Mouse (Mus musculus): ENCODE results near the gene Abhd16a.

The Abhd16a gene

GRCm38 (mm10) chr17:35088825-35089644 lies at the start of gene Abhd16a:
Gene Abhd16a (plus strand): TSS chr17:35089263.
- peak; percentile 85 to 89 for DNase-seq

DNA sequence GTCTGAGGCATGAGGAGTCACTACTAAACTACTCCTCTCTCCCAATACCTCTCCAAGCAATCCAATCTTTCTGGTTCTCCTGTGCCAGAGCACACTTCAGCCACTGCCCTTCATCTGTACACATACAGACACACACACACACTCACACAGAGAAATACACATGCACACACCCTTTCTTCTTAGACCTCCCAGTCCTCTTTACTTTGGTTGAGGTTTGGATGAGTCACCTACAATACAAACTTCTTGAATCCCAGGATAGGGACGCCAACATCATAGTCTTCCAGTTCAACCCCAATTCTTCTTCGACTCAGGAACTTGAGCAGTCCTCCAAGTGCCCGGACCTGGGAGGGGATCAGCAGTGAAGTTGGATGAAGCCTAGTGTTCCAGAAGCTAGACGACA lies 45.3 kb upstream of the Abhd16a start:
- DNase-seq = no peak

GRCm38 (mm10) chr17:35044904-35045806 lies 43.9 kb upstream of the Abhd16a start:
- no peak for DNase-seq

- DNase-seq = no peak
Measured at GRCm38 (mm10) chr17:35045807-35046680, 43.0 kb upstream of the Abhd16a start.

DNA sequence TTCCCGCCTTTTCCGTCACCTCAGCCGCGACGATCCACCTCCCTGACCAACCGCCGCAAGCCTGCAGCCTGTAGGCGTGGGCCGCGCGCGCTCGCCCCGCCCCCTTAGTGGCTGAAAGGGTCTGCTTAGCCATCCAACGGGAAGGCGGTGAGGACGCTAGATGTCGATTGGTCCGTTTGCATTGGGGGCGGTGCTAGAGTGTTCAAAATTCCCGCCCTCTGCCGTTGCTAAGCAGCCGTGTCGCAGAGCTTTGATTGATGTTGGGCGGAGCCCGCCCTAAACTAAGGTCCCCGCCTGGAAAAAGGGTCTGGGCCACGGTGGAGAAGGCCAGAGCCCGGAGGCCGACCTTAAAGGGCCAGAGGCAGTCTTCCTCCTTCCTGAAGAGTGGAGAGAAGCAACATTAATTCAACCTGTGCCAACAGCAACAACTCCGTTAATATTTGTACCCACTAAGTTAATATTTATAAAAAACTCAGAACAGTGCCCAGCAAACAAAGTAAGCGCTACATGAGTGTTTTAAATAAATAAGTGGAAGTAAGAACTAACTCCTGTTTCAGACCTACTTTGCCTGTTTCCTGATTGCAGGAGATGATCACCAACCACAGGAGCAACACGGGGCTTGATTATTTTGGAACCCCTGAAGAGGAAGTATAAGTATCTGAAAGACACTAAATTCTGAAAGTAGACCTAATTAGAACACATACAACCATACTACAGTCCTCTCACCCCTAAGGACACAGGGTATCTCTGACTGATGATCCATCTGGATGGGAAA lies 42.2 kb upstream of the Abhd16a start, which contains the start of gene Msh5:
TSS of gene Msh5 (minus strand) at position 65 of the 775 bp plus-strand sequence.
- peak; percentile 97 to 98 for DNase-seq

GRCm38 (mm10) chr17:35047688-35048087 lies 41.4 kb upstream of the Abhd16a start:
- DNase-seq = no peak

- DNase-seq = peak in 1 of 2 experiments; percentile 43
Measured at GRCm38 (mm10) chr17:35048149-35048931, 40.7 kb upstream of the Abhd16a start.

- DNase-seq = no peak
Measured at GRCm38 (mm10) chr17:35048932-35049440, 40.1 kb upstream of the Abhd16a start.

DNA sequence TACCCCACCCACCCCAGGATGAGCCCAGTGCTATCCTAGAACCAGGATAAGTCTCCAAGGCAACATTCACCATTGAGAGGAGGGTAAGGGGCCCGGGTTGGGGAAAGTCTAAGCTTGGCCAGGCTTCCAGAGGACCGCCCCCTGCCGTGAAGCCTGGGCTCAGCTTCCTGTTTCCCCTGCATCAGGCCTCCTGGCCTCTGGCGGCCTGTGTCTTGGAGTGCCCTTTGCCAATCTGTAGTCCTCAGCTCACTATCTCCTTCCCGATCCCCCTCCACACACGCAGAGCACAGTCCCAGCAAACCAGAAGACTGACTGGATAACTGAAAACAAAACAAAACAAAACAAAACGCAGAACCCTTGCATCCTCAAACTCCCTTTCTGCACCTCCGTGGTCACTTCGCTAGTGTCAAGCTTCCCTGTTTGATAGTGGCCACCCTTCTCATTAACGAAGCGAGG lies 39.5 kb upstream of the Abhd16a start, which contains the start of gene Clic1:
TSS of gene Clic1 (plus strand) at position 406 of the 456 bp plus-strand sequence.
- peak in 1 of 2 experiments; percentile 61 for DNase-seq

GRCm38 (mm10) chr17:35050126-35050750 lies 38.8 kb upstream of the Abhd16a start:
- DNase-seq = peak; percentile 75 to 80

- DNase-seq = peak; percentile 61 to 81
Measured at GRCm38 (mm10) chr17:35051156-35052086, 37.6 kb upstream of the Abhd16a start.

- DNase-seq = no peak
Measured at GRCm38 (mm10) chr17:35052271-35052798, 36.7 kb upstream of the Abhd16a start.

- no peak for DNase-seq
Measured at GRCm38 (mm10) chr17:35055691-35056495, 33.2 kb upstream of the Abhd16a start.

GRCm38 (mm10) chr17:35057090-35057489 lies 32.0 kb upstream of the Abhd16a start:
- no peak for DNase-seq

GRCm38 (mm10) chr17:35058316-35058715 lies 30.7 kb upstream of the Abhd16a start:
- DNase-seq = no peak

DNA sequence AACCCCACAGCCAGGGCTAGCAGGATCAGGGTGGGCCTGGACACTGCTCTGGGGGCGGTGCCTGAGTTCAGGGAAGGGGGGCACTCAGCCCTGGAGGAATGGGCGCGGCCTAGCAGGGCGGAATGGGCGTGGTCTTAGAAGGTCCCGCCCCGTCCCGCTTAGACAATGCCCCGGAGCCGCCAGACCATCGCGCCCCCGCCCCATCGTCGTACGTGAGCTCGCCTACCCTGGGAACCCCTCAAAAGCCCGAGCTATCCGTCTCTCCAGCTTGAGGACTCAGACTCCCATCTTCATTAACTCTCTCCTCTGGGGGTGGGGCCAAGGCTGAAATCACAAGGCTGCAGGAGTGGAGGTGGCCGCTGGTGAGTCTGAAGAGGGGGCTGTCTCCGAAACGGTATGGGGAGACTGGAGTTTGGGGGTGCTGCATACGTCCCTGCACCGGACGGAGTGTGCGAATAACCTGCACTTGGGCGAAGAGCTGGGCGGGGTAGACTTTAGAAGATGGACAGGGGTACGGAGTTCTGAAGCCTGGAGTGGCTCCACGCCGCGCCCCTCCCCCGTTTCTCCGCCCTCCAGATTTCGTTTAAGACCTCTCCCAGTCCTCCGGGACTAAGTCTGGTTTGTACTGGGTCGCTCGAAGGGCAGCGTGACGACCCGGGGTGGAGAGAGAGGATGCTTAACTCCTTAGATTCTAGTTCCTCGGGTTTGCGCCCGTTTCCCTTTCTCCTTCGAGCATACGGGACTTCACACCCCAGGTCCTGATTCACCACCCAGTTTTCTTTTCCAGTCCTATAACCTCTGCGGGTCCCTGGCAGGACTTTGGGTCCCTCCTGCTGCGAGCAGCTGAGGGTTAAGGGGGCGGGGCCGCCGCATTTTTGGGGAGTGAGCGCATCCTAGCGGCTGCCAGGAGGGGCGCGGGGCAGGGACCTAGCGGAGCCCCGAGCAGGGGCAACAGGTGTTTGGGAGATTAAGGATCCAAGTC lies 29.9 kb upstream of the Abhd16a start, which contains the start of gene Ddah2:
TSS of gene Ddah2 (plus strand) at position 125 of the 982 bp plus-strand sequence.
- DNase-seq = peak; percentile 77 to 81
